Mouse (Mus musculus): ENCODE results near the gene Anpep. TPM values are rescaled to one million over a fixed set of nuclear protein-coding genes. Genes with fewer than 3 reads are reported as not detected.

The Anpep gene
- polyA plus RNA-seq, 1 experiment: 80.7 TPM

- WGBS: 71% methylated on average over 2 of the region's 2 CpGs
- TF ChIP-seq POLR2A (IDR thresholded peaks at IDR 0.05; ENCODE audit: borderline replicate concordance, extremely low read depth, low read depth, low read length): no peak
- TF ChIP-seq CTCF (IDR thresholded peaks at IDR 0.05; ENCODE audit: insufficient read depth, low read length): no peak
- Histone ChIP-seq H3K4me3 (replicated peaks; ENCODE audit: extremely low read depth, low read depth, low read length) (no peak overlapping the region), H3K4me1 (ENCODE audit: control insufficient read depth, insufficient read depth, low read length) (no peaks in the 10 kb centered on the region)
- DNase-seq: no peak
These were observed 78.4 kb downstream of the Anpep start for GRCm38 (mm10) chr7:79782516-79782855.

DNA sequence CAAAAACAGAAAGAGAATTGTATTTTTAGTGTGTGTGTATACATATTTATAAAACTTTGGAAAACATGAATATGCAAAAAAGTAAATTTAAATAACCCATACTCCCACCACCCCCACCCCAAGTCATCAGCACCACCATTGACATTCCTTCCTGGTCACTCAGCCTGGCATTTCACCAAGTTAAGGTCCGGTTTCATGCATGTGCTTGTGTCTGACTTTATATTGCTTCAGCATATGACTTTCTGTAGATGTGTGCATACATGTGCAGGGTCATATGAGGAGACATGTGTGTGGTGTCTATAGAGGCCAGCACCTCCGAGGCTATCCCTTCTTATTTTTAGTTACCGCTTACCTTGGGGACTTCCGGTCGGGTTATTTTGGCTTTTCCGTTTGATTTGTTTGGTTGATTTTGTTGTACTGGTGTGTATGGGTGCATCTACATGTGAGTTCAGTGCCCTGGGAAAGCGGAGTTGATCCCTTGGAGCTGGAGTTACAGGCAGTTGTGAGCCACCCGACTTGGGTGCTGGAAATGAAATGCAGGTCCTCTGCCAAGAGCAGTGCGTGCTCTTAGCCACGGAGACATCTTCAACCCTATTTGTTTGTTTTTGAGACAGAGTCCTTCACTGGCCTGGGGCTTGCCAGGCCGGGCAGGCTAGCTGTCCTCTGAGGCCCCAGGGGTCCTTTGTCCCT, 78.9 kb downstream of the Anpep start:
- TF ChIP-seq CTCF (IDR thresholded peaks at IDR 0.05; ENCODE audit: insufficient read depth, low read length) (no peak), POLR2A (IDR thresholded peaks at IDR 0.05; ENCODE audit: borderline replicate concordance, extremely low read depth, low read depth, low read length) (no peak)
- 70% methylated on average over 11 of the region's 11 CpGs for WGBS
- no peak for DNase-seq
- H3K4me3 ChIP-seq (replicated peaks; ENCODE audit: extremely low read depth, low read depth, low read length): no peak overlapping the region
- no peaks in the 10 kb centered on the region for H3K4me1 ChIP-seq (ENCODE audit: control insufficient read depth, insufficient read depth, low read length)

DNA sequence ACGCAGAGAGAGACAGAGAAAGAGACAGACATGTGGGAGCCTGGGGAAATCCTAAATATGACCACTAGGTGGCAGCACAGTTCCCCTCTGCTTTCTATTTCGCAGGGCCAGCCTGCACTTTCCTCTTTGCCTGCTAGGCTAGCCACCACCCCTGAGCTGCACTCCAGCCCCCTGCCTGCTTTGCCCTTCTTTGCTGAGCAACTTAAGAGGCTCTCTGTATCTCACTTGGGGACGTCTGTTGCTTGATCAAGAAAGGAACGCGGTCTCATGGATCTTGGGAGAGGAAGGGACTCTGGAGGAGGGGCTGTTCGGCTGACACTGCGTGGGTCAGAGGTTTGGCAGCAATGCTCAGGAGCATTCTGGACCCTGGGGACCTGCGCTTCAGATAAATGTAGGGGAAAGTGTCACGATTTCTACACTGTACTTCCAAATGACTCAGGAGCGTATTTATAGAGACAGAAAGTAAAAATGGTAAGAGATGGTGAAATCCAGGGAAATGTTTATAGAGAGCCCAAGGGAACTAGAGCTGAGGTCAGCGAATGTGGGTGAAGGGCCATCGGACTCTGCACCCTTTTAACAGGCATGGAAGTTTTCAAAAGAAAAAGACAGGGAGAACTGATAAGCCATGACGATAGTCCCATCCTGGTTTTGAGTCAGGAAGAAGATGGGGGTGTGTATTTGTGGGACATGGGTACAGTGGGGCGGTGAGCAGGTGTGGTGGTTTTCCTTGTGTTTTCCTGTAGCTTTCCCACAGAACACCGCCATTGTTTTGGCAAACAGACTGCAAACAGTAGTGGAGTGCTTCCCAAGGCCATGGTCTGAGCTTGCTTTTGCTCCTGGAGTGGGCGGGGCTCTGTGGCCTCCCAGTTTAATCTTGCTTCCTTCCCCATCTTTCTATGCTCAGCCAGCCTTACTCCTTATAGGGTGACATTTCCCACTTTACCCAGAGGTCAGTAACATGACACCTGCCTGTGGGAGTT, 79.9 kb downstream of the Anpep start:
- TF ChIP-seq POLR2A (IDR thresholded peaks at IDR 0.05; ENCODE audit: borderline replicate concordance, extremely low read depth, low read depth, low read length) (no peak), CTCF (IDR thresholded peaks at IDR 0.05; ENCODE audit: insufficient read depth, low read length) (peak; percentile 83)
- WGBS: 21% methylated on average over 16 of the region's 16 CpGs
- Histone ChIP-seq H3K4me3 (replicated peaks; ENCODE audit: extremely low read depth, low read depth, low read length) (peak overlapping the region; percentile 32), H3K4me1 (ENCODE audit: control insufficient read depth, insufficient read depth, low read length) (no peaks in the 10 kb centered on the region)
- peak; percentile 69 for DNase-seq

Other genes starting within 250 kb of the Anpep start
- not detected in 2 replicates for gene Rhcg, start 243.4 kb downstream of the Anpep start, polyA plus RNA-seq (2012; rRNA removed)
- 0.12 and 0.17 TPM in 2 replicates for gene Ticrr, start 200.9 kb downstream of the Anpep start, polyA plus RNA-seq (2012; rRNA removed)
- 3.5 and 3.8 TPM in 2 replicates for gene Kif7, start 145.3 kb downstream of the Anpep start, polyA plus RNA-seq (2012; rRNA removed)
- 48.1 and 83.8 TPM in 2 replicates for gene Plin1, start 128.2 kb downstream of the Anpep start, polyA plus RNA-seq (2012; rRNA removed)
- gene Pex11a, start 117.9 kb downstream of the Anpep start, polyA plus RNA-seq (2012; rRNA removed): 17.9 and 18.6 TPM in 2 replicates
- 1.7 and 1.8 TPM in 2 replicates for gene Wdr93, start 117.9 kb downstream of the Anpep start, polyA plus RNA-seq (2012; rRNA removed)
- 18.8 and 27.6 TPM in 2 replicates for gene Mesp1, start 67.3 kb downstream of the Anpep start, polyA plus RNA-seq (2012; rRNA removed)
- gene Mesp2, start 50.3 kb downstream of the Anpep start, polyA plus RNA-seq (2012; rRNA removed): 7.6 and 8.6 TPM in 2 replicates
- 13.1 and 15.6 TPM in 2 replicates for gene Ap3s2, start 59.6 kb upstream of the Anpep start, polyA plus RNA-seq (2012; rRNA removed)
- 13.1 and 17.2 TPM in 2 replicates for gene Arpin, start 74.3 kb upstream of the Anpep start, polyA plus RNA-seq (2012; rRNA removed)
- 60.0 and 65.8 TPM in 2 replicates for gene Zfp710, start 163.8 kb upstream of the Anpep start, polyA plus RNA-seq (2012; rRNA removed)

Data from lung, adult 2 months (tissue).